Mouse (Mus musculus) urinary bladder, adult 18-20 months (tissue): ENCODE measurements around the gene Cbr2.
"Not testable (repeated sequence)": the region's sequence is repeated elsewhere in the genome, so short reads cannot be mapped to it uniquely, and the experiment has no call there.

Source experiments
- DNase-seq, 2 experiments: peaks; one replicate each; pipeline ENCODE4 v3.0.0; 2022; ENCODE audit warnings: low spot score in 2 of 2, mixed read lengths in 2 of 2

Cbr2 gene

DNA sequence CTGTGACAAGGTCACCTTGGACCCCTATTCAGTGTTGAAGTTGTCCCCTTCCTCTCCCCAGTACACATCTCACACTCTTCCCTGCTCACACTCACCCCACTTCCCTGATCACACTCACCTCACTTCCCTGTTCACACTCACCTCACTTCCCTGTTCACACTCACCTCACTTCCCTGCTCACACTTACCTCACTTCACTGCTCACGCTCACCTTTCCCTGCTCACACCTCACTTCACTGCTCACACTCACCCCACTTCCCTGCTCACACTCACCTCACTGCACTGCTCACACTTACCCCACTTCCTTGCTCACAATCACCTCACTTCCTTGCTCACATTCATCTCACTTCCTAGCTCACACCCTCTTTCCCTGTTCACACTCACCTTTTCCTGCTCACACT is 519 bp downstream of the Cbr2 start:
- no peak for DNase-seq

DNA sequence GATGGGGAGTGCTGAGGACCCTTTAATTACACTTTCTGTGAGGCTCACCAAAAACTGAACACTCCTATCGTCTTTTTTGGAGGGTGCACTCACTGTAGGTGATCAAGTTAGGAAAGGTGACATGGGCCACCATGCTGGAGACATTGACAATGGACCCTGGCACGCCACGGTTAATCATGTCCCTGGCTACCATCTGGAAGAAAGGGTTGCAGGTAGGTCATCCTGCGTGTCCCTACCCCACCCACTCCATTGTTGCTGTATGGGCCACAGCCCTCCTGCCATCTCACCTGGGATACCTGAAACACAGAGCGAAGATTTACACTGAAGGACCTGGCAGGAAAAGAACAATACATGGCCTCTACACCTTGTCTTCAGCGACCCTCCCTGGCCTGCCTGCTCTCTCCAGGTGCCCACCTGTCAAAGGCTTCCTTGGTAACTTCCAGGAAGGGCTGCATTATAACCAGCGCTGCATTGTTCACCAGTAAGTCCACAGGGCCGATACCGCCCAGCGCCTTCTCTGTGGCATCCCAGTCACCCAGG is 1.5 kb downstream of the Cbr2 start:
- no peak for DNase-seq

DNA sequence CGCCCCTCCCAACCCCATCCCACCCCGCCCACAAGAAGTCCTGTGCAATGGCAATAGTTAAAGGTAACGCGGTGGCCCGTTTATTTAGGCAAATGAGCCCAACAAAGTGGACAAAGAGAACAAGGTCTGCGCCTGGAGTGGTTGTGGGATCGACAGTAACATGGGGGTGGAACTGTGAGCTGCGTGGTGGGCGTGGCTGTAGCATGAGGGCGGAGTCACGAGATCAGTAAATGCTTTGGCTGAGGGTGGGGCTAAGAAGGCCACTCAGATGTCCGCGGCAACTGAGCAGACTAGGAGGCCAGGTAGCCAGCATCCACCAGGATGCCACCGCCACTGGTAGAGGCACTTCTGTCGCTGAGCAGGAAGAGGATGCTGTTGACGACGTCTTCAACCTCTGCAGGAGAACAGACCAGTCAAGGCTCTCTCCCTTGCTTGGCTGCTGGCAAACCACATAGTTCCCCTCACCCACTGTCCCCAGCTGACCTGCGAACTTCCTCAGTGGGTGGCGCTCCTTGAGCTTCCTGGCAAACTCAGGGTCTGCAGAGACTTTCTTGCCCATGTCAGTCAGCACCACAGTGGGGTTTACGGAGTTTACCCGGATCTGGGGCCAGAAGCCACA is 2.4 kb downstream of the Cbr2 start:
- not testable (repeated sequence) for DNase-seq

DNA sequence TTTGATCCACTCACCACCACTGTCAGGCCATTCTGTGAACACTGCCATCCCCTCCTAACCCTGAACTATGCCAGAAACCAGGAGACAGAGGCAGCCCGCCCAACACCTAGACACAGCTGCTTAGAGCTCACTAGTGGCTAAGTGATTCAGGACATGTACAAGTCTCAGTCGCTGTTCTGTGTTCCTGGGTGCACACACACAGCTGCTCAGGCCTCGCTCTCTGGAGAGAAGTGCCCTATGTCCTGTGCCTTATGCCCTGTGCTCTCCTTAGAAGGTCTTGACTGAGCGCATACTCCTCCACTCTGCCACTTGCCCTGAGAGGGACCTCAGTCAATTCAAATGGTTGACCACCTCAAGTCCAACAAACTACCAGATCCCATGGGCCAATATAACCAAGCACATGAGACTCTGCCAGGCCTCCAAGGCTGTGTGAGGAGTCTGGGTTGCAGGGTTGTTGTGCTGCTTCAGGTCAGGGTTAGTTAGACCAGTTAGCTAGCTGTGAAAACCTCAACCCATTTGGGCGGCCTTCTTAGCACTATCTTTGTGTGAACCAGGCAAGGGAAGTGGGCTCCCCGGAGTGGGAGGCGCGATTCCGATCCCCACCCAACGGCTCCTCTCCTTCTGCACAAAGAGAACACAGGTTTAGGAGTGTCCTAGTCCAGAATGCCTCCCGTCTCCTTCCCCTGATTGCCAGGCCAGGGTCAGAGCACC is 3.2 kb downstream of the Cbr2 start:
- no peak for DNase-seq

DNA sequence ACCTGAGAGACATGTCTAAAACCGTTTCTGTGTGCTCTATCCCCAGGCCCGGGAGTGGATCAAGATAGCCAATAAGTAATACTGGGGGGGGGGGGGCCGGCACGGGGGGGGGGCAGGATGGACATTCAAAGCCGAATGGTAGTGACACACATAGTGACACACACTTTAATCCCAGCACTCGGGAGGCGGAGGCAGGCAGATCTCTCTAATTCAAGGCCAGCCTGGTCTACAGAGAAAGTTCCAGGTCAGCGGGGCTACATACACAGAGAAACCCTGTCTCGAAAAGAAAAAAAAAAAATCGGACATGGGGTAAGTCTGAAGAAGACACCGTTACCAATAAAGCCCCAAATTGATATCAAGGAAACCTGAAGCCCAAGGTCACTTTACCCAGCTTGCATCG is 4.3 kb downstream of the Cbr2 start:
- DNase-seq, result no peak

DNA sequence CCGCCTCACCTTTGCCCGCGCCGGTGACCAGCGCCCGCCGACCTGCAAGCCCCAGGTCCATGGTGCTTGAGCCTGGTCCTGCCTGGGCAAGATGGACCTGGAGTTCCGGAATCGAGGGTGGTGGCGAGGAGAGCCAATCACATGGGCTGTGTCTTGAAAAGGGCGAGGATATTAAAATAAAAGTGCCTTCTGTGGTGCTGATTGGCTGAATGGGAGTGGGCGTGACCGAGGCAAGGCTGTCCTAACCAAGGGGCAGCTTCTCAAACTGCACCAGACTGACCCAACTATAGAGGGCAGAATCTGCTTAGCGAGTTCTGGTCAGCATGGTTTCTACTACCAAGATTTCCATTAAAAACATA is 4.8 kb downstream of the Cbr2 start, which contains the start of gene Dcxr:
Dcxr (minus strand) TSS at position 113 of the 359 bp plus-strand sequence.
- peak; percentile 76 to 89 for DNase-seq

DNA sequence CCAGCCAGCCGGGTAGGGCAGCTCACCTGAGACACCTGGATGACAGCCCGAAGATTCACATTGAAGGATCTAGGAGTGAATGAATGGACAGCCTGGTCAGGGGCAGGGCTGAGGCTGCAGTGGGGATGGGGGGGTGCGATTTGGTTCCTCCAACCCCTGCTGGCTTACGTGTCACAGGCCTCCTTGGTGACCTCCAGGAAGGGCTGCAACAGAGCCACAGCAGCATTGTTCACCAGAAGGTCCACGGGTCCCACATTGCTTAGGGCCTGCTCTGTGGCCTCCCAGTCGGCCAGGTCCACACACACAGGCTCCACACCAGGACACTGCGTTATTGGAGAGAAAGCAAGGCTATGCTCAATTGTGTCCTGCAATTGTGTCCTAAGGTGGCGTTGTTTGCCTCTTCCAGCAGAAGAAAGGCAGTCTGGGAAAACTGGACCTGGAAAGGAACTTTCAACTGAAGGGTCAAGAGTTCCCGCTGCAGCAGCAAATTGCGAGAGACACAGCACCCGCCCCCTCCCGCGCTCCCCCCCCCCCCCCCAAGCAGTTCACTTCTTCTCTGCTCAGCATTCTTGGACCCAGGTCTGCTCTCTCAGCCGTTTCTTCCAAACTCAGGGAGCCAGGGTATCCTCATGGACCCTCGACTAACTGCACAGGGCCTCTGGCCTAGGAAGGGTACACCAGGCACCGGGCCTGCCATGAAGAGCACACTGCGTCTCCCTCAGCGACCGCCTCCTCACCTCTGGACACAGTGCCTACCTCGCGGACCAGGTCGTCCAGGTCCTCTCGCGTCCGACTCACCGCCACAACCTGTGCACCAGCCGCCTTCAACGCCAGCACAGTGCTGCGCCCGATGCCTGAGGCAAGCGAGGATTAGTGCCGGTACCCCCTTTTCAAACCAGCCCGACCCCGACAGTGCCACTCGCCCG is 5.4 kb downstream of the Cbr2 start:
- DNase-seq, result no peak

DNA sequence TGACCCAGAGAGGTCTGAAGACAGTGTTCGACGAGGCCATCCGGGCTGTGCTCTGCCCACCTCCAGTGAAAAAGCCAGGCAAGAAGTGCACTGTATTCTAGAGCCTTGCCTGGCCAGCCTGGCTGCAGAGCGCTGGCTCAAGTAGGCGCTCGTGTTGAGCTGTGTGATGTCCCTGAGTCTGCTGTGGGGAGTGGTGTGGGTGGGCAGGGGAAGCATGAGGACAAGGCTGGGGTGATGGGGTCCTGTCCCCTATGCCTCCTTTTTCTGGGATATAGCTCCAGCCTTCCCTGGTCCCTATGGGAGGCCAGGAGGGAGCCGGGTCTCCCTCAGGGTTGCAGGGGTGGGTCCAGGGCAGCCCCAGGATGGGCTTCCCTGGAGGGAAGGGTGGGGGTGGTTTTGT is 8.4 kb downstream of the Cbr2 start:
- DNase-seq, result no peak

DNA sequence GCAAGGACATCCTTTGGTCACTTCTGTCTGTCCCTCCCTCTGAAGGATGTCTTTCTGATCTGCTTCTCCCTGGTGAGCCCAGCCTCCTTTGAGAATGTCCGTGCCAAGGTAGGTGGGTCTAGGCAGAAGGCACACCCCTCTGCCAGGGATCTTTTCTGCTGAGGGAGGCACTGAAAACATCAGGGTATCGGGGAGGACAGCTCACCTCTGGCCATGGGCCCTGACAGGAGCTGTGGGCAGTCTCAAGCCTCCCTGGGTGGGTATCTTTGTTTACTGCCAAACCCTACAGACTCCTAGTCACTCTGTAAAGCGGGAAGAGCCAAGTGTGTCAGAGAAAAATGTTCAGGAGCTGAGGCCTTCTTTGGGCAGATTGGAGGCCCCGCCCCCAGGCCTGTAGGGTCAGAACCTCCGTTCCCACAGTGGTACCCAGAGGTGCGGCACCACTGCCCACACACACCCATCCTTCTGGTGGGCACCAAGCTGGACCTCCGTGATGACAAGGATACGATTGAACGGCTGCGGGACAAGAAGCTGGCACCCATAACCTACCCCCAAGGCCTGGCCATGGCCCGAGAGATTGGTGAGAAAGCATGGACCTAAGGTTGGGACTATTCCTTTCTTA is 9.0 kb downstream of the Cbr2 start:
- DNase-seq, result no peak

DNA sequence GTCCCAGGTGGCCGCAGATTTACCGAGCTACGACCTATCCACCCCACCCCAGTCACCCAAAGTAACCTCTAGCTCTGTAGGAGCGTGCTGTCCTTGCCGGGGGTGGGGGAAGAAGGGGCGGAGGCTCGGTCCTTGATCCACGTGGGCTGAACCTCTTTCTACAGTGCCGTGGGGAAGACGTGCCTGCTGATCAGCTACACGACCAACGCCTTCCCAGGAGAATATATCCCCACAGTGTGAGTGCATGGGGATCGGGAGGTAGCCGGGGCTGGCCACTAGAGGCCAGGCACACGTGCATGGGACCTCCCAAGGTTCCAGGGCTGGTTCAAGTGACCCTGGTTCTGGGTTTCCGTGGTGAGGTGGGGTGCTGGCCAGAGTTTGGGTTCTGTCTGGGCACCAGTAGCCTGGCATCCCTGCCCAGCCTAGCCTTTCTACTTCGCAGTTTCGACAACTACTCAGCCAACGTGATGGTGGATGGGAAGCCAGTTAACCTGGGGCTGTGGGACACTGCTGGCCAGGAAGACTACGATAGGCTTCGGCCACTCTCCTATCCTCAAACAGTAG is 9.8 kb downstream of the Cbr2 start:
- DNase-seq, result no peak

DNA sequence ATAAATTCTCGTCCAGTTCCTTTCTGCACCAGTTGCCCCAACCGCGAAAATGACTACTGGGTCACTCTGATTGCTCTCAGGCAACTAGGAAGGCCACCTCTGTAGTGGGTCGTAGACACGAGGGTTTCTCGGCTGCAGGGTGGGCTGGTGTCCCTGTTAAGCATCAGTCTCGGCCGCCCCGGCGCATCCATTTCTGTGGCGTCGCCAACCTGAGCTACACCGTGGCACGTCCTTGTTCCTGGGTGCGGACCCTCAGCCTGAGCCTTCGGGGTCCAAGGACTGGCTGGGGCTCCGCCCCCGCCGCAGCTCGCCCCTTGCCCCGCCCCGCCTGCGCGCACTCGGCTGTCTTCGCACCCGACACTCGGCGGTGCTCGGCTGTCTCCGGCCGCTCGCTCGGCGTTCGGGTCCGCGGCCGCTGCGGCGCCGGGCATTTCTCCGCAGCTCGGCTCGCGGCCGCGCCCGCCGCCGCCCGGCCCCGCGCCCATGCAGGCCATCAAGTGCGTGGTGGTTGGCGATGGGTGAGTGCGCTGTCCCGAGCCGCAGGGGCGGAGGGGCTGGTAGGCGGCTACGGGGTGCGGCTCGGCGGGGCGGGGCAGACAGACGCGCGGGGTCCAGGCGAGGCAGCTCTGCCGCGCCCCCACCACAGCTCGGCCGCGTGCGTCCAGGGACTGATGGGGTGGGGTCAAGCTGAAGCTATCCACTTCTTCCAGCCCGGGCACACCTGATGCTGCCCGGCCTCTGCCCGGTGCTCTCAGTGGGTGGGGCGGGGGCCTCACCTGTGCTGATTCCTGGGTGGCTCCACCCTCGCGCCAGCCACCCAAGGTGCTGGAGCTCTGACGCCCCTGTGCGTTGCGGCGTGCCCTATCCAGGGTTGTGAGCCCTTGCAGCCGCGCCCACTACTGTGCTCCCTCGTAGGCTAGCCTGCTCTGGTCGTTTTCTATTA is 10.5 kb downstream of the Cbr2 start, which contains the start of gene Rac3:
Rac3 (plus strand) TSS at position 347 of the 943 bp plus-strand sequence.
- DNase-seq, result no peak

DNA sequence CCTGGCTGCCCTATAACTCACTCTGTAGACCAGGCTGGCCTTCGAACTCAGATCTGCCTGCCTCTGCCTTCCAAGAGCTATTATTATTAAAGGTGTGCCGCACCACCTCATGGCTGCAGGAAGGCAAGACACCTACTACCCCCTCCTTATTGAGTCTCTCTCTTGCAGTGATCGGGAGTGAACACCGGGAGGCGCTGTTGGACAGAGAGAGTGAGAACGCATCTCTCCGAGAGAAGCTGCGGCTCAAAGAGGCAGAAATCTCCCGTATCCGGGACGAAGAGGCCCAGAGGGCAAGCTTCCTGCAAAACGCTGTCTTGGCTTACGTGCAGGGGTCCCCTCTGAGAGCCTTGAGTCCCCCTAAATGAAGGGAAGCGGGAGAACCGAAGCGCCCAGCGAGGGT is 11.5 kb downstream of the Cbr2 start:
- DNase-seq, result peak; percentile 80 to 81

DNA sequence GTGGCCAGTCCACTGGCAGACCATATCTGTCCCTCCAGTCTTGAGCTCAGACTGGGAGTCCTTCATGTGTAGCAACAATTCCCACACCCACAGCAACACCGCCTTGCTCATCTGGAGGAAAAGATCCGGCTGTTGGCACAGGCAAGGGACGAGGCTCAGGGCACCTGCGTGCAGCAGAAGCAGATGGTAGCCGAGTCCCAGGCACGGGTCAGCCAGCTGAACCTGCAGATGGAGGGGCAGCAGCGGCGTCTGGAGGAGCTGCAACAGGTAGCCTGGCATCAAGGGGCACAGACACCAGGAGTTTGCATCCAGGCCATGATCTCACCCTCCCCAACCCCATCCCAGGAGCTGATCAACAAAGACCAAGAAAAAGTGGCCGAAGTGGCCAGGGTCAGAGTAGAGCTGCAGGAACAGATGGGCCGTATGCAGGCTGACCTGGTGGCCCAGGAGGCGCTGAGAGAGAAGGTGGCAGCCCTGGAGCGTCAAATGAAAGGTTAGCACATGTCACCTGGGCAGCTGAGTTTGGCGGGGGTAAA is 12.0 kb downstream of the Cbr2 start:
- no peak for DNase-seq

DNA sequence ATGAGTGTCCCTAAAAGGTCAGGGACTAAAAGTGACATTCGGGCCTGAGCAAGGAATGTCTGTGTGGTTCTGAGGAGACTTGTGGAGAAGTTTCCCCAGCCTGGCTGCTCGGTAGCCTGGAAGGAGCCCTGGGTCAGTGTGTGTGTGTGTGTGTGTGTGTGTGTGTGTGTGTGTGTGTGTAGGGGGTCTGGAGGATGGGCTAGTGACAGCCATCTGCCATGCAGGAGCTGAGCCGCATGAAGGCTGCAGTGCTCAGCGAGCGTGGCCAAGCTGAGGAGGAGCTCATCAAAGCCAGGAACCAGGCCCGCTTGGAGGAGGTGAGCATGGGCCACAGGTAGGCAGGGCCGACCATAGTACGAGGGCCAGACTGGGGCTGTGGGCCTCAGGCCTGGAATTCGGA is 12.7 kb downstream of the Cbr2 start:
- no peak for DNase-seq

DNA sequence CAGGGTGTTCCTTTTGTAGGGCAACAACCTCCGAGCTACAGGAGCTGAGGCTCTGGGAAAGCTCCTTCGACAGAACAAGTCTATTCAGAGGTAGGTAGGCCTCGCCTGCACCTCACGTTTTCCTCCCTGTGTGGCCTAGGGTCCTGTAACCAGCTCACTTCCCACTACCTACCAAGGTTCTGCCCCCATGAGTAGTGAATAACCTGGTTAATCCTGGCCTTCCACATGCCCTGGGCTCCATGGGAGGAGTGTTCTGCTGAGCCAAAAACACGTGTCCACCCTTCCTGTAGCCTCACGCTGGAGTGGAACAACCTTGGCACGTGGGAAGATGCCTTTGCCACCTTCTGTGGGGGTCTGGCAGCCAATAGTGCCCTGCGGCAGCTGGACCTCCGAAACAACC is 16.8 kb downstream of the Cbr2 start:
- no peak for DNase-seq

DNA sequence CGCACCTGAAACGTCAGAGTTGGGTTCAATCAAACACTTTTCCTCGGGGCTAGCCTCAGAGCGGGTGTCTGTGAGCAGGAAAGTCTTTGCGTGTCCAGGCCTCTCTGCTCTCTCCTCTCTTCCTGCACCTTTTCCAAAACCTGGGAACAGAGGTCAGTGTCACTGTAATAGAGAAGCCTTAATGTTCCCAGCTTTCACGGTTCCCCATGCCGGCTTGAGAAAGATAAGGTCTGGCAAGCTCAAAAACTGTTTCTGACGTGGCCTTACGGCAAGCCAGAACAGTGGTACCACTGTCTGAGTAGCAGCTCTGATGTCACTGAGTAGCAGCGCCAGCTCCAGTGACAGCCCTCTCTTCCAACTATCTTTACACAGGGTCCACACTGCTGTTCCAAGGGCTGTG is 17.4 kb downstream of the Cbr2 start:
- no peak for DNase-seq

DNA sequence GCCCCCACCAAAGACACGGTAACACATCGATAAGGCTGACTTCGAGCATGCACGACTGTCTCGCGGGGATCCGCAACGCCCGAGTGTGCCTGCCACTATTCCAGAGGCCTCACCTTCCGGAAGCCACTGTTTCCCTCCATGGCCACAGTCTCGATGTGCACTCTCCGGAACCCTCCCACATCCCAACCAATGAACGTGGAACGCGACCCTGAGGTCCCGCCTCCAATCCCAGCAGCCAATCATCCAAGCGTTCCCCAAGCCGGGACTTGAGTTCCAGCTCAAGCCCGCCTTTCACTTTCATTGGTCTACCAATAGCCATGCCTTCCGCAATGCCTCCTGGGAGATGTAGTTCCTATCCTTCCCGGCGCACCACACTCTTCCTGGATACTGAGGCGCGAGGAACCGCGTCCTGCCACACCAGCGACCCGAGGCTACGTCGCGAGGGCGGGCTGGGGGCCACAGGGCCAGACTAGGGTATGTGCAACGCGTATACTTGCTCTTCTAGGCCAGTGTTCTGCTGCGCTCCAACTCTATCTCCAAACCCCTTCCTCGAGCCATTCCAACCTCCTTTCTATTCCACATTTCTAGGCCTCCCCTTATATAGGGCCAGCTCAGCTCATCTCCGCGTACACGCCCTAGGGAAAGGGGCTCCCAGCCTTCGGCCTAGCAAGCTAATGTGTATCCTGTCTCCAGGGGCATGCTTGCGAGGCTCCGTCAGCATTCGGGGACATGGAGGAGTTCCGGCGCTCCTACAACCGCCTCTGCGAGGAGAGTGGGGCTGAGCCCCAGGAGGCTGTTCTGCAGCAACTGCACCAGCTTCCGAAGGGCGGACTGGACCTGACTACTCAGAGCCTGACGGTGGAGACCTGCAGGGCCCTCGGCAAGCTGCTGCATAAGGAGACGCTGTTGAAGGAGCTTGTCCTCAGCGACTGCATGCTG is 18.1 kb downstream of the Cbr2 start, which contains the start of the genes Cenpx and Lrrc45:
Cenpx (minus strand) TSS at position 159 of the 939 bp plus-strand sequence.
Lrrc45 (plus strand) TSS at position 346 of the 939 bp plus-strand sequence.
- DNase-seq, result peak; percentile 84 to 97

DNA sequence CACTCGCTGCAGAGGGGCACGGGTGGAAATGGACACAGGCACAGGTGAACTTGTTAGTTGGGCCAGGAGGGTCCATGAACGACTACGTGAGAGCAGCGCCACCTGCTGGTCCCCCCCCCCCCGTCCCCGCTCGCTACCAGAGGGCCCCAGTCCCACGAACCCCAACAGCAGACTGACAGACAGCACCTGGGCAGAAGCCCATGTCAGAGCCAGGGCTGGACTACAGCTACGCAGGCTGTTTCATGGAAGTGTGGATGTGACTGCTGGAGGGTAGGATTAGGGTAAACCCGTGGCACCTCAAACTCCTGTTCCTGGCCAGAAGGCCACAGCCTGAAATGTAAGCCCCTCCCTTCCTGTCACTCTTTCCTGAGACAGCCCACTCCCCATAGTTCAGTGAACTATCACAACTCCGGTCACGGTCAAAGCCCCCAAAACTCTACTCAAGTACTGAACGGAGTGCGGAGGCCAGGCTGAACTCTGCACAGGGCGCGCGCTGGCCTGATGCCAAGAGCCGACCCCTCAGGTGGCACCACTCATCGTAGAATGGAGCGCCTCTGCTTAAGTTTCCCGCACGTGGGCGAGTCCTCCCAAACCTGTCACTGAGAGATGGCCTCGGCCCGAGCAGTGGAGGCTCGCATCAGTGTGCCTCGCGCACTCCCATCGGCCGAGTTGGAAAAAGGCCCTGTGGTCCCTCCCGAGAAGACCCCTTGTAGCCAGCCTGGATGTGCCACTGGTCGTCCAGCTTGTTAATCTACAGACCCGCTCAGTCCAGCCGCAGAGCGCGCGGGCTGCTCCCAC is 18.9 kb downstream of the Cbr2 start:
- no peak for DNase-seq
